ENCODE assay signal across 9 mouse cellular contexts in genomic region chr4:144428868-144429267, GRCm38 (mm10). TPM values are rescaled to one million over a fixed set of nuclear protein-coding genes. Genes with fewer than 3 reads are reported as not detected.
DNase-seq lines count a peak whose midpoint lies in the region; ATAC-seq and TF ChIP-seq lines count a peak whose summit lies in the region.
"Had no signal": no experiment of that assay in that cellular context is flagged by ENCODE, and none has a peak within 500 bp of the region (broad histone marks: within the 10 kb centered on the region; RNA-seq: fewer than 3 reads in every experiment).

No protein-coding gene starts in this region.

- DNase-seq in kidney, adult 2 months = peak; percentile 40
- DNase-seq in 416B (ENCODE audit: low read depth) (peak; percentile 51), ES-E14 (ENCODE audit: low read depth, low spot score) (peak; percentile 56)
- no peak for DNase-seq in forebrain, postnatal 0 days
- no peak for DNase-seq in gastrocnemius, adult 18-20 months (ENCODE audit: low spot score)

- peak; percentile 16; the same call in 1 of the 2 replicates for TF ChIP-seq CTCF in kidney, adult 2 months (conservative IDR thresholded peaks at IDR 0.05; ENCODE audit: insufficient read depth, insufficient read length, low read depth, low read length)
- no peak for TF ChIP-seq CTCF in forebrain, postnatal 0 days (IDR thresholded peaks at IDR 0.05; ENCODE audit: low read depth)

- H3K27me3 ChIP-seq in kidney, adult 2 months (replicated peaks; ENCODE audit: control insufficient read depth, insufficient read depth, low read length) = no peaks in the 10 kb centered on the region
- H3K27me3 ChIP-seq in kidney, embryonic 15.5 days = no peaks in the 10 kb centered on the region
- no peaks in the 10 kb centered on the region for H3K27me3 ChIP-seq in hindbrain, embryonic 16.5 days (replicated peaks; ENCODE audit: control insufficient read depth, insufficient read depth, low read length)
- H3K27me3 ChIP-seq in forebrain, postnatal 0 days (ENCODE audit: insufficient read depth, low read length) = no peaks in the 10 kb centered on the region

- in situ Hi-C loops in ES-E14 (cut with MboI; ENCODE audit: low sequenced_read_pairs in 2 of 2, unreplicated experiment in 2 of 2) = no loop called here

- ATAC-seq in kidney, embryonic 15.5 days (replicated peaks; ENCODE audit: low FRiP score) = no peak
- peak; percentile 67; the same call in 1 of the 2 replicates for ATAC-seq in granulocyte monocyte progenitor cell, adult 5-6 weeks (replicated peaks; ENCODE audit: poor library complexity, severe bottlenecking)
- ATAC-seq in hindbrain, embryonic 16.5 days = no peak
- no peak for ATAC-seq in forebrain, postnatal 0 days

- H3K9me3 ChIP-seq in kidney, embryonic 15.5 days (replicated peaks) = no peaks in the 10 kb centered on the region
- H3K9me3 ChIP-seq in ES-E14 (ENCODE audit: control insufficient read depth, insufficient read depth, low read depth, low read length) = no peaks in the 10 kb centered on the region
- peaks cover 5% of the 10 kb centered on the region for H3K9me3 ChIP-seq in hindbrain, embryonic 16.5 days (ENCODE audit: control insufficient read depth, low read length)
- H3K9me3 ChIP-seq in forebrain, postnatal 0 days (ENCODE audit: low read length) = peaks cover 21% of the 10 kb centered on the region

- no peak overlapping the region for H3K4me3 ChIP-seq in kidney, adult 2 months (ENCODE audit: insufficient read depth, low read depth, low read length)
- no peak overlapping the region for H3K4me3 ChIP-seq in kidney, embryonic 15.5 days (replicated peaks)
- no peak overlapping the region for H3K4me3 ChIP-seq in ES-E14 (ENCODE audit: insufficient read depth in 1 of 2, low read depth in 1 of 2, low read length in 2 of 2, poor library complexity in 1 of 2, severe bottlenecking in 1 of 2)
- H3K4me3 ChIP-seq in hindbrain, embryonic 16.5 days (ENCODE audit: low read length) = no peak overlapping the region
- H3K4me3 ChIP-seq in forebrain, postnatal 0 days (ENCODE audit: low read depth, low read length) = no peak overlapping the region
- H3K4me3 ChIP-seq: forebrain, embryonic 10.5 days had no signal

- WGBS in kidney, adult 2 months = 15% methylated on average over 3 of the region's 3 CpGs
- 21% methylated on average over 3 of the region's 3 CpGs for WGBS in kidney, embryonic 15.5 days
- WGBS in hindbrain, embryonic 16.5 days = 20% methylated on average over 3 of the region's 3 CpGs
- 22% methylated on average over 3 of the region's 3 CpGs for WGBS in forebrain, postnatal 0 days

- no peaks in the 10 kb centered on the region for H3K4me1 ChIP-seq in kidney, adult 2 months (ENCODE audit: control insufficient read depth, insufficient read depth, low read length)
- H3K4me1 ChIP-seq in kidney, embryonic 15.5 days = no peaks in the 10 kb centered on the region
- no peaks in the 10 kb centered on the region for H3K4me1 ChIP-seq in ES-E14 (ENCODE audit: control insufficient read depth in 2 of 2, insufficient read depth in 2 of 2, low read length in 2 of 2, poor library complexity in 1 of 2)
- H3K4me1 ChIP-seq in hindbrain, embryonic 16.5 days (ENCODE audit: control insufficient read depth, insufficient read depth, low read depth, low read length) = no peaks in the 10 kb centered on the region
- no peaks in the 10 kb centered on the region for H3K4me1 ChIP-seq in forebrain, postnatal 0 days (ENCODE audit: insufficient read depth)
- H3K4me1 ChIP-seq: forebrain, embryonic 10.5 days had no signal

- H3K4me2 ChIP-seq in kidney, embryonic 15.5 days = no peak overlapping the region
- H3K4me2 ChIP-seq in hindbrain, embryonic 16.5 days (ENCODE audit: low read length) = no peak overlapping the region
- H3K4me2 ChIP-seq in forebrain, postnatal 0 days (ENCODE audit: low read depth) = no peak overlapping the region

- no peak for TF ChIP-seq POLR2A in kidney, adult 2 months (IDR thresholded peaks at IDR 0.05; ENCODE audit: low read depth, low read length)

- H3K27ac ChIP-seq in kidney, adult 2 months (ENCODE audit: insufficient read depth, low read depth, low read length) = no peak overlapping the region
- no peak overlapping the region for H3K27ac ChIP-seq in kidney, embryonic 15.5 days
- H3K27ac ChIP-seq in ES-E14 (ENCODE audit: insufficient read depth, low read depth, low read length, poor library complexity, severe bottlenecking) = no peak overlapping the region
- no peak overlapping the region for H3K27ac ChIP-seq in hindbrain, embryonic 16.5 days (ENCODE audit: low read depth, low read length)
- no peak overlapping the region for H3K27ac ChIP-seq in forebrain, postnatal 0 days (ENCODE audit: low read depth, low read length)
- H3K27ac ChIP-seq: forebrain, embryonic 10.5 days had no signal

- no peak overlapping the region for H3K9ac ChIP-seq in kidney, embryonic 15.5 days
- H3K9ac ChIP-seq in ES-E14 (ENCODE audit: insufficient read depth, low read depth, low read length, poor library complexity, severe bottlenecking) = no peak overlapping the region
- no peak overlapping the region for H3K9ac ChIP-seq in hindbrain, embryonic 16.5 days (ENCODE audit: low read depth, low read length)
- H3K9ac ChIP-seq in forebrain, postnatal 0 days = no peak overlapping the region

- H3K36me3 ChIP-seq in kidney, adult 2 months (ENCODE audit: control insufficient read depth, insufficient read depth, low read length) = no peaks in the 10 kb centered on the region
- H3K36me3 ChIP-seq in kidney, embryonic 15.5 days = no peaks in the 10 kb centered on the region
- H3K36me3 ChIP-seq in ES-E14 (ENCODE audit: control insufficient read depth, insufficient read depth, low read length, poor library complexity, severe bottlenecking) = no peaks in the 10 kb centered on the region
- H3K36me3 ChIP-seq in hindbrain, embryonic 16.5 days (ENCODE audit: control insufficient read depth, insufficient read depth, low read length) = no peaks in the 10 kb centered on the region
- no peaks in the 10 kb centered on the region for H3K36me3 ChIP-seq in forebrain, postnatal 0 days (ENCODE audit: insufficient read depth)
- H3K36me3 ChIP-seq: forebrain, embryonic 10.5 days had no signal

RNA-seq across cellular contexts. Expression of gene 1700012P22Rik, which starts 9.7 kb away (rescaled TPM):
- polyA plus RNA-seq in kidney, adult 2 months (2012; rRNA removed) = not detected in 2 replicates
- polyA plus RNA-seq in kidney, embryonic 15.5 days (2015; fragmentation: Nextera tagmentation; extraction: Ambion mirVana) = not detected in 2 replicates
- total RNA-seq in ES-E14 (2012; rRNA removed) = not detected in 2 replicates
- not detected in 2 replicates for total RNA-seq in granulocyte monocyte progenitor cell, adult 5-6 weeks (2014; fragmentation: Nextera tagmentation)
- not detected in 2 replicates for total RNA-seq in granulocyte monocyte progenitor cell, adult 5-6 weeks (2017)
- polyA plus RNA-seq in hindbrain, embryonic 16.5 days (2015; fragmentation: Nextera tagmentation; extraction: Ambion mirVana) = 0.16 TPM in 1 of 2 replicates, not detected in the other
- not detected in 2 replicates for total RNA-seq in forebrain, postnatal 0 days (2014; rRNA removed)
- polyA plus RNA-seq in forebrain, postnatal 0 days (2015; fragmentation: Nextera tagmentation; extraction: Ambion mirVana) = not detected in 2 replicates
- not detected for total RNA-seq in gastrocnemius, adult 18-20 months (2021)
- polyA plus RNA-seq: forebrain, embryonic 10.5 days had no signal

RNA-seq across cellular contexts. Expression of gene Pramef12, which starts 20.6 kb away (rescaled TPM):
- polyA plus RNA-seq in kidney, adult 2 months (2012; rRNA removed) = 0.22 and 0.23 TPM in 2 replicates
- 0.17 and 0.21 TPM in 2 replicates for polyA plus RNA-seq in kidney, embryonic 15.5 days (2015; fragmentation: Nextera tagmentation; extraction: Ambion mirVana)
- 14.5 and 20.3 TPM in 2 replicates for total RNA-seq in ES-E14 (2012; rRNA removed)
- not detected in 2 replicates for total RNA-seq in granulocyte monocyte progenitor cell, adult 5-6 weeks (2014; fragmentation: Nextera tagmentation)
- not detected in 2 replicates for total RNA-seq in granulocyte monocyte progenitor cell, adult 5-6 weeks (2017)
- polyA plus RNA-seq in hindbrain, embryonic 16.5 days (2015; fragmentation: Nextera tagmentation; extraction: Ambion mirVana) = not detected in 2 replicates
- total RNA-seq in forebrain, postnatal 0 days (2014; rRNA removed) = not detected in 2 replicates
- polyA plus RNA-seq in forebrain, postnatal 0 days (2015; fragmentation: Nextera tagmentation; extraction: Ambion mirVana) = not detected in 2 replicates
- total RNA-seq in gastrocnemius, adult 18-20 months (2021) = under 1 TPM in 1 of 2 experiments, not detected in 1; 0.12 TPM
- polyA plus RNA-seq: forebrain, embryonic 10.5 days had no signal

RNA-seq across cellular contexts. Expression of gene Gm9944, which starts 24.2 kb away (rescaled TPM):
- polyA plus RNA-seq in kidney, adult 2 months (2012; rRNA removed) = not detected in 2 replicates
- not detected in 2 replicates for polyA plus RNA-seq in kidney, embryonic 15.5 days (2015; fragmentation: Nextera tagmentation; extraction: Ambion mirVana)
- total RNA-seq in ES-E14 (2012; rRNA removed) = not detected in 2 replicates
- total RNA-seq in granulocyte monocyte progenitor cell, adult 5-6 weeks (2014; fragmentation: Nextera tagmentation) = not detected in 2 replicates
- total RNA-seq in granulocyte monocyte progenitor cell, adult 5-6 weeks (2017) = not detected in 2 replicates
- not detected in 2 replicates for polyA plus RNA-seq in hindbrain, embryonic 16.5 days (2015; fragmentation: Nextera tagmentation; extraction: Ambion mirVana)
- total RNA-seq in forebrain, postnatal 0 days (2014; rRNA removed) = not detected in 2 replicates
- not detected in 2 replicates for polyA plus RNA-seq in forebrain, postnatal 0 days (2015; fragmentation: Nextera tagmentation; extraction: Ambion mirVana)
- total RNA-seq in gastrocnemius, adult 18-20 months (2021) = not detected
- polyA plus RNA-seq: forebrain, embryonic 10.5 days had no signal

RNA-seq across cellular contexts. Expression of gene Aadacl3, which starts 34.7 kb away (rescaled TPM):
- not detected in 2 replicates for polyA plus RNA-seq in kidney, adult 2 months (2012; rRNA removed)
- polyA plus RNA-seq in kidney, embryonic 15.5 days (2015; fragmentation: Nextera tagmentation; extraction: Ambion mirVana) = not detected in 2 replicates
- not detected in 2 replicates for total RNA-seq in ES-E14 (2012; rRNA removed)
- total RNA-seq in granulocyte monocyte progenitor cell, adult 5-6 weeks (2014; fragmentation: Nextera tagmentation) = not detected in 2 replicates
- not detected in 2 replicates for total RNA-seq in granulocyte monocyte progenitor cell, adult 5-6 weeks (2017)
- not detected in 2 replicates for polyA plus RNA-seq in hindbrain, embryonic 16.5 days (2015; fragmentation: Nextera tagmentation; extraction: Ambion mirVana)
- total RNA-seq in forebrain, postnatal 0 days (2014; rRNA removed) = not detected in 2 replicates
- polyA plus RNA-seq in forebrain, postnatal 0 days (2015; fragmentation: Nextera tagmentation; extraction: Ambion mirVana) = not detected in 2 replicates
- not detected for total RNA-seq in gastrocnemius, adult 18-20 months (2021)
- polyA plus RNA-seq: forebrain, embryonic 10.5 days had no signal

RNA-seq across cellular contexts. Expression of gene Pramef20, which starts 51.1 kb away (rescaled TPM):
- not detected in 2 replicates for polyA plus RNA-seq in kidney, adult 2 months (2012; rRNA removed)
- polyA plus RNA-seq in kidney, embryonic 15.5 days (2015; fragmentation: Nextera tagmentation; extraction: Ambion mirVana) = not detected in 2 replicates
- not detected in 2 replicates for total RNA-seq in ES-E14 (2012; rRNA removed)
- total RNA-seq in granulocyte monocyte progenitor cell, adult 5-6 weeks (2014; fragmentation: Nextera tagmentation) = not detected in 2 replicates
- not detected in 2 replicates for total RNA-seq in granulocyte monocyte progenitor cell, adult 5-6 weeks (2017)
- polyA plus RNA-seq in hindbrain, embryonic 16.5 days (2015; fragmentation: Nextera tagmentation; extraction: Ambion mirVana) = not detected in 2 replicates
- not detected in 2 replicates for total RNA-seq in forebrain, postnatal 0 days (2014; rRNA removed)
- polyA plus RNA-seq in forebrain, postnatal 0 days (2015; fragmentation: Nextera tagmentation; extraction: Ambion mirVana) = not detected in 2 replicates
- not detected for total RNA-seq in gastrocnemius, adult 18-20 months (2021)
- polyA plus RNA-seq: forebrain, embryonic 10.5 days had no signal

Comparison
In these comparisons a context has a peak if more than half of its experiments do, and no peak if none do; other contexts are left out.
1. DNase-seq: peak in kidney, adult 2 months (single experiment), 416B (single experiment) and ES-E14 (single experiment); none in forebrain, postnatal 0 days (single experiment) and gastrocnemius, adult 18-20 months (single experiment).
2. RNA of gene Pramef12, which starts 20.6 kb away (total RNA-seq): 14.5 to 20.3 TPM in ES-E14; 0.12 TPM in gastrocnemius, adult 18-20 months, not detected in granulocyte monocyte progenitor cell, adult 5-6 weeks and not detected in forebrain, postnatal 0 days; every median in the first group is over 10 times any median in the second.